Comparison of ENCODE assay signal across 1 mouse cellular context in the genomic region with DNA sequence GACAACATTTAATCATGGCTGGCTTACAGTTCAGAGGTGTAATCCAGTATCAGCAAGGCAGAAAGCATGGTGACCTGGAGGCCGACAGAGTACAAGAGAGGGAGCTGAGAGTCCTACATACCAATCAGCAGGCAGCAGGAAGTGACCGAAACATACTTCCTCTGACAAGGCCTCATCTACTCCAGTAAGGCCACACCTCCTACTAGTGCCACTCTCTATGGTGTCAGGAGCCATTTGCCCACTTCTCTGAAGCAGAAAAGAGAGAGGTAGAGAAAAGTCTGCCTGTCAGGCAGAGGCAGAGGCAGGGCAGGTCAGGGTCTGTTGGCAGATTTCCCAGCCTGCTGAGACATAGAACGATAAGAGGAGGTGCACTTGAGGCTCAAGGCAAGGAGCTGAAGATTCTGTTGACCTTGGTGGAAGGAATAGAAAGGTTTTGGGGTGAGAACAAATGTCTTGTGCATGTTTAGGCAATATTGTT.
TF ChIP-seq lines count a peak whose summit lies in the region.

No protein-coding gene starts in this region.

TF ChIP-seq in MEL, 35 proteins besides CTCF, POLR2A, EP300 and RAD21 (continued from another document):
- TF ChIP-seq ETS1 (IDR thresholded peaks at IDR 0.05; ENCODE audit: low read depth, low read length) (peak; percentile 75), UBTF (IDR thresholded peaks at IDR 0.05; ENCODE audit: borderline replicate concordance, insufficient read depth, low read depth, low read length) (no peak), ZC3H11A (IDR thresholded peaks at IDR 0.05; ENCODE audit: low read depth, low read length) (no peak), POLR2AphosphoS5 (IDR thresholded peaks at IDR 0.05; ENCODE audit: borderline replicate concordance, low read depth, low read length) (no peak), NRF1 (IDR thresholded peaks at IDR 0.05; ENCODE audit: insufficient read depth, low read depth, low read length, poor library complexity, severe bottlenecking) (no peak), MAZ (IDR thresholded peaks at IDR 0.05; ENCODE audit: low read depth, low read length) (no peak), SMC3 (IDR thresholded peaks at IDR 0.05; ENCODE audit: low read depth, low read length) (no peak; the same call in 1 of the 2 replicates), RCOR1 (IDR thresholded peaks at IDR 0.05; ENCODE audit: low read depth, low read length) (peak; percentile 51; the same call in 1 of the 2 replicates), BHLHE40 (IDR thresholded peaks at IDR 0.05; ENCODE audit: borderline replicate concordance, low read depth, low read length) (no peak), CHD1 (IDR thresholded peaks at IDR 0.05; ENCODE audit: low read depth, low read length) (no peak), MYB (IDR thresholded peaks at IDR 0.05; ENCODE audit: low read depth, low read length) (no peak), TBP (IDR thresholded peaks at IDR 0.05; ENCODE audit: low read depth, low read length) (peak; percentile 97), ELF1 (IDR thresholded peaks at IDR 0.05; ENCODE audit: low read depth, low read length) (peak; percentile 46; the same call in 1 of the 2 replicates), JUND (IDR thresholded peaks at IDR 0.05; ENCODE audit: low read depth, low read length) (no peak), ZNF384 (IDR thresholded peaks at IDR 0.05; ENCODE audit: low read depth, low read length) (no peak), GATA1 (IDR thresholded peaks at IDR 0.05; ENCODE audit: low read depth, low read length) (peak; percentile 83), CHD2 (IDR thresholded peaks at IDR 0.05; ENCODE audit: low read length) (no peak; the same call in 1 of the 2 replicates), MXI1 (IDR thresholded peaks at IDR 0.05; ENCODE audit: low read depth, low read length) (peak; percentile 83), GABPA (IDR thresholded peaks at IDR 0.05; ENCODE audit: low read depth, low read length) (no peak), TAL1 (IDR thresholded peaks at IDR 0.05; ENCODE audit: low read length) (no peak), NELFE (IDR thresholded peaks at IDR 0.05; ENCODE audit: low read depth, low read length) (peak; percentile 93), MYC (IDR thresholded peaks at IDR 0.05; ENCODE audit: low read depth, low read length) (peak; percentile 78), ZMIZ1 (IDR thresholded peaks at IDR 0.05; ENCODE audit: low read depth, low read length) (peak; percentile 68; the same call in 1 of the 2 replicates), KAT2A (conservative IDR thresholded peaks at IDR 0.05; ENCODE audit: low read depth, low read length) (no peak), MAX (IDR thresholded peaks at IDR 0.05; ENCODE audit: low read length) (peak; percentile 95), USF1 (IDR thresholded peaks at IDR 0.05; ENCODE audit: low read depth, low read length) (0 out of 2 replicates have a peak, but pooled peaks have one; percentile 8)
TF ChIP-seq in MEL: peak in this region for 16.
